Mouse (Mus musculus): ENCODE measurements at regions not wholly inside any gene's neighbourhood (a gene's known extent, or its start where the extent isn't known, plus 50 kb on each side); places are given as distances from the start of the nearest gene placed in this dataset.

GRCm38 (mm10) chr1:185681610-185682457 is 227.2 kb downstream of the Slc30a10 start:
- H3K4me1 ChIP-seq (ENCODE audit: control insufficient read depth, insufficient read depth, low read length) = no peaks in the 10 kb centered on the region
- peak; percentile 78 for DNase-seq
- TF ChIP-seq POLR2A (IDR thresholded peaks at IDR 0.05; ENCODE audit: borderline replicate concordance, extremely low read depth, low read depth, low read length) (no peak), CTCF (IDR thresholded peaks at IDR 0.05; ENCODE audit: insufficient read depth, low read length) (peak; percentile 86)
- WGBS = 18% methylated on average over 21 of the region's 21 CpGs
- no peak overlapping the region for H3K4me3 ChIP-seq (replicated peaks; ENCODE audit: extremely low read depth, low read depth, low read length)

- no peak for DNase-seq
- no peak overlapping the region for H3K4me3 ChIP-seq (replicated peaks; ENCODE audit: extremely low read depth, low read depth, low read length)
- TF ChIP-seq POLR2A (IDR thresholded peaks at IDR 0.05; ENCODE audit: borderline replicate concordance, extremely low read depth, low read depth, low read length) = no peak
- TF ChIP-seq CTCF (IDR thresholded peaks at IDR 0.05; ENCODE audit: insufficient read depth, low read length) = no peak
- 79% methylated on average over 3 of the region's 3 CpGs for WGBS
- no peaks in the 10 kb centered on the region for H3K4me1 ChIP-seq (ENCODE audit: control insufficient read depth, insufficient read depth, low read length)
Observed at GRCm38 (mm10) chr1:185682458-185682750, 227.8 kb downstream of the Slc30a10 start.

GRCm38 (mm10) chr1:185684638-185685037 is 230.0 kb downstream of the Slc30a10 start:
- peak; percentile 15 for DNase-seq
- 86% methylated on average over 9 of the region's 9 CpGs for WGBS

GRCm38 (mm10) chr1:185688506-185688905 is 233.9 kb downstream of the Slc30a10 start:
- WGBS = 82% methylated on average over 10 of the region's 10 CpGs
- TF ChIP-seq POLR2A (IDR thresholded peaks at IDR 0.05; ENCODE audit: borderline replicate concordance, extremely low read depth, low read depth, low read length) (no peak), CTCF (IDR thresholded peaks at IDR 0.05; ENCODE audit: insufficient read depth, low read length) (no peak)
- H3K4me3 ChIP-seq (replicated peaks; ENCODE audit: extremely low read depth, low read depth, low read length) = no peak overlapping the region
- DNase-seq = no peak
- no peaks in the 10 kb centered on the region for H3K4me1 ChIP-seq (ENCODE audit: control insufficient read depth, insufficient read depth, low read length)

More at GRCm38 (mm10) chr1:185684638-185685037, 230.0 kb downstream of the Slc30a10 start:
- H3K4me3 ChIP-seq (replicated peaks; ENCODE audit: extremely low read depth, low read depth, low read length) = no peak overlapping the region
- no peaks in the 10 kb centered on the region for H3K4me1 ChIP-seq (ENCODE audit: control insufficient read depth, insufficient read depth, low read length)
- TF ChIP-seq POLR2A (IDR thresholded peaks at IDR 0.05; ENCODE audit: borderline replicate concordance, extremely low read depth, low read depth, low read length) = no peak
- TF ChIP-seq CTCF (IDR thresholded peaks at IDR 0.05; ENCODE audit: insufficient read depth, low read length) = peak; percentile 54

GRCm38 (mm10) chr1:185695394-185695793 is 240.7 kb downstream of the Slc30a10 start:
- no peak overlapping the region for H3K4me3 ChIP-seq (replicated peaks; ENCODE audit: extremely low read depth, low read depth, low read length)
- no peaks in the 10 kb centered on the region for H3K4me1 ChIP-seq (ENCODE audit: control insufficient read depth, insufficient read depth, low read length)
- TF ChIP-seq CTCF (IDR thresholded peaks at IDR 0.05; ENCODE audit: insufficient read depth, low read length) = no peak
- TF ChIP-seq POLR2A (IDR thresholded peaks at IDR 0.05; ENCODE audit: borderline replicate concordance, extremely low read depth, low read depth, low read length) = no peak
- WGBS = 85% methylated on average over 2 of the region's 2 CpGs
- DNase-seq = no peak

GRCm38 (mm10) chr1:185699758-185700157 is 245.1 kb downstream of the Slc30a10 start:
- Histone ChIP-seq H3K4me1 (ENCODE audit: control insufficient read depth, insufficient read depth, low read length) (no peaks in the 10 kb centered on the region), H3K4me3 (replicated peaks; ENCODE audit: extremely low read depth, low read depth, low read length) (no peak overlapping the region)
- WGBS = 87% methylated on average over 6 of the region's 6 CpGs
- TF ChIP-seq CTCF (IDR thresholded peaks at IDR 0.05; ENCODE audit: insufficient read depth, low read length) = no peak
- TF ChIP-seq POLR2A (IDR thresholded peaks at IDR 0.05; ENCODE audit: borderline replicate concordance, extremely low read depth, low read depth, low read length) = no peak
- DNase-seq = no peak

GRCm38 (mm10) chr1:185726324-185726723 is 271.7 kb downstream of the Slc30a10 start:
- TF ChIP-seq CTCF (IDR thresholded peaks at IDR 0.05; ENCODE audit: insufficient read depth, low read length) (no peak), POLR2A (IDR thresholded peaks at IDR 0.05; ENCODE audit: borderline replicate concordance, extremely low read depth, low read depth, low read length) (no peak)
- WGBS = 64% methylated on average over 2 of the region's 2 CpGs
- no peak for DNase-seq
- no peak overlapping the region for H3K4me3 ChIP-seq (replicated peaks; ENCODE audit: extremely low read depth, low read depth, low read length)
- no peaks in the 10 kb centered on the region; the same call in 1 of the 2 replicates for H3K4me1 ChIP-seq (ENCODE audit: control insufficient read depth, insufficient read depth, low read length)

- Histone ChIP-seq H3K4me1 (ENCODE audit: control insufficient read depth, insufficient read depth, low read length) (no peaks in the 10 kb centered on the region; the same call in 1 of the 2 replicates), H3K4me3 (replicated peaks; ENCODE audit: extremely low read depth, low read depth, low read length) (no peak overlapping the region)
- TF ChIP-seq POLR2A (IDR thresholded peaks at IDR 0.05; ENCODE audit: borderline replicate concordance, extremely low read depth, low read depth, low read length) (no peak), CTCF (IDR thresholded peaks at IDR 0.05; ENCODE audit: insufficient read depth, low read length) (no peak)
- no peak for DNase-seq
Observed at GRCm38 (mm10) chr1:185726811-185727210, 272.2 kb downstream of the Slc30a10 start.

GRCm38 (mm10) chr1:185727749-185728148 is 273.1 kb downstream of the Slc30a10 start:
- TF ChIP-seq CTCF (IDR thresholded peaks at IDR 0.05; ENCODE audit: insufficient read depth, low read length) (no peak), POLR2A (IDR thresholded peaks at IDR 0.05; ENCODE audit: borderline replicate concordance, extremely low read depth, low read depth, low read length) (no peak)
- WGBS = 57% methylated on average over 4 of the region's 4 CpGs

GRCm38 (mm10) chr1:185728406-185728805 is 273.8 kb downstream of the Slc30a10 start:
- Histone ChIP-seq H3K4me1 (ENCODE audit: control insufficient read depth, insufficient read depth, low read length) (no peaks in the 10 kb centered on the region; the same call in 1 of the 2 replicates), H3K4me3 (replicated peaks; ENCODE audit: extremely low read depth, low read depth, low read length) (no peak overlapping the region)
- WGBS = 68% methylated on average over 3 of the region's 3 CpGs
- TF ChIP-seq POLR2A (IDR thresholded peaks at IDR 0.05; ENCODE audit: borderline replicate concordance, extremely low read depth, low read depth, low read length) = no peak
- TF ChIP-seq CTCF (IDR thresholded peaks at IDR 0.05; ENCODE audit: insufficient read depth, low read length) = no peak
- DNase-seq = no peak

More at GRCm38 (mm10) chr1:185727749-185728148, 273.1 kb downstream of the Slc30a10 start:
- no peaks in the 10 kb centered on the region; the same call in 1 of the 2 replicates for H3K4me1 ChIP-seq (ENCODE audit: control insufficient read depth, insufficient read depth, low read length)
- no peak overlapping the region for H3K4me3 ChIP-seq (replicated peaks; ENCODE audit: extremely low read depth, low read depth, low read length)
- DNase-seq = no peak
